Mouse (Mus musculus): ENCODE measurements around the gene Skap2.

DNA sequence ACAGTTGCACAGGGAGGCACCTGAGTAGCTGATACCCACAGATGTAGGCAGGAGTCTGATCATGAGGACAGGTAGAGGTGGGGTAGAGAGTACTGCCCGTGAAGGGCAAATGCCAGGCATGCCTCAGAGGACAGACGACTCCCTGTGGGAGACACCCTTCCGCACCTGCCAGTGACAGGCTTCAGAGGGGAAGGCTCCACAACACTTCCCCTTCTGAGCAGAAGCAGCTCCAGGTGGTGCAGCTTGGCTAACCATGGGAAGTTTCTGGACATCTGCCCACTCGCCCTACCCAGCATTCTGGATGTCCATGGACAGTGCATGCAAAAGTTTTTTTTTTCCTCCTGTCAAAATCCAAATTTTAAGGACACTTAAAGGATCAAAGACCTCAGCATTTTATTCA is 190.3 kb downstream of the Skap2 start:
- no peak for TF ChIP-seq POLR2A (IDR thresholded peaks at IDR 0.05; ENCODE audit: extremely low read depth, insufficient read depth, low read length)
- TF ChIP-seq CTCF (IDR thresholded peaks at IDR 0.05; ENCODE audit: extremely low read depth, insufficient read depth, low read length) = no peak
